Mouse (Mus musculus): ENCODE results near the gene Lrrc47.

GRCm38 (mm10) chr4:153962631-153963030 is 48.9 kb upstream of the Lrrc47 start:
- no peak for TF ChIP-seq CTCF (conservative IDR thresholded peaks at IDR 0.05 in 1 of 2, IDR thresholded peaks at IDR 0.05 in 1 of 2; ENCODE audit: low read depth in 2 of 2, low read length in 2 of 2)
- TF ChIP-seq CHD2 (IDR thresholded peaks at IDR 0.05; ENCODE audit: low read length) = no peak
- no peak for TF ChIP-seq NELFE (IDR thresholded peaks at IDR 0.05; ENCODE audit: low read depth, low read length)
- no peak for TF ChIP-seq ZNF384 (IDR thresholded peaks at IDR 0.05; ENCODE audit: low read depth, low read length)
- no peak for TF ChIP-seq HCFC1 (IDR thresholded peaks at IDR 0.05; ENCODE audit: low read depth, low read length)
- TF ChIP-seq EP300 (IDR thresholded peaks at IDR 0.05; ENCODE audit: low read length) = no peak
- no peak for TF ChIP-seq SIN3A (IDR thresholded peaks at IDR 0.05; ENCODE audit: low read length)
- no peak for TF ChIP-seq KAT2A (IDR thresholded peaks at IDR 0.05; ENCODE audit: insufficient replicate concordance, low read length)
